Mouse (Mus musculus) intestine, embryonic 16.5 days (tissue): ENCODE results near the gene Dhfr. TPM values are rescaled to one million over a fixed set of nuclear protein-coding genes. Genes with fewer than 3 reads are reported as not detected.

Experiments
- ATAC-seq: fragments of 200-750 bp; cut with Nextera tagmentation; 2 replicates; pipeline ENCODE4 v1.8.0; 2017; ENCODE audit warnings: moderate TSS enrichment, moderate library complexity
- H3K27ac ChIP-seq: fragments of 300-500 bp; sonication (generic); 2 replicates; pipeline ENCODE4 v1.5.1; 2014; ENCODE audit warnings: mild to moderate bottlenecking, low read length
- H3K27me3 ChIP-seq: fragments of 300-500 bp; sonication (generic); replicated peaks from 2 replicates; pipeline ENCODE4 v1.6.1; 2014; ENCODE audit warnings: low read length, control low read depth, mixed read lengths; ENCODE audit not compliant: control insufficient read depth, insufficient read depth
- H3K36me3 ChIP-seq: fragments of 300-500 bp; sonication (generic); 2 replicates; pipeline ENCODE4 v1.6.1; 2014; ENCODE audit warnings: low read length, control low read depth; ENCODE audit not compliant: control insufficient read depth, insufficient read depth
- H3K4me1 ChIP-seq: fragments of 300-500 bp; sonication (generic); 2 replicates; pipeline ENCODE4 v1.6.1; 2014; ENCODE audit warnings: low read length, control low read depth, mixed read lengths; ENCODE audit not compliant: control insufficient read depth, insufficient read depth
- H3K4me2 ChIP-seq: fragments of 300-500 bp; sonication (generic); 2 replicates; pipeline ENCODE4 v1.6.1; 2014; ENCODE audit warnings: low read depth, low read length, control low read depth
- H3K4me3 ChIP-seq: fragments of 300-500 bp; sonication (generic); 2 replicates; pipeline ENCODE4 v1.5.1; 2014; ENCODE audit warnings: mild to moderate bottlenecking, low read length
- H3K9ac ChIP-seq: fragments of 300-500 bp; sonication (generic); 2 replicates; pipeline ENCODE4 v1.6.1; 2014; ENCODE audit warnings: low read depth, low read length
- H3K9me3 ChIP-seq: fragments of 300-500 bp; sonication (generic); 2 replicates; pipeline ENCODE4 v1.6.1; 2016; ENCODE audit warnings: low read length, control low read depth; ENCODE audit not compliant: control insufficient read depth
- WGBS: fragments of 180-500 bp; shearing (Covaris S2); extraction: QIAGEN DNeasy Blood & Tissue Kit; methylation state at CpG from one replicate; pipeline ENCODE4 v1.1.7; 2014; 5-methylcytosine and 5-hydroxymethylcytosine counted together
- polyA plus RNA-seq: library from polyadenylated mRNA; unstranded; fragments of >200 nt; fragmentation: Nextera tagmentation; extraction: Ambion mirVana; gene quantifications from 2 replicates; pipeline ENCODE4 v1.2.1, GENCODE M21; 2015

Dhfr gene
- polyA plus RNA-seq, 1 experiment from 2014 or later, result 17.8 TPM

DNA sequence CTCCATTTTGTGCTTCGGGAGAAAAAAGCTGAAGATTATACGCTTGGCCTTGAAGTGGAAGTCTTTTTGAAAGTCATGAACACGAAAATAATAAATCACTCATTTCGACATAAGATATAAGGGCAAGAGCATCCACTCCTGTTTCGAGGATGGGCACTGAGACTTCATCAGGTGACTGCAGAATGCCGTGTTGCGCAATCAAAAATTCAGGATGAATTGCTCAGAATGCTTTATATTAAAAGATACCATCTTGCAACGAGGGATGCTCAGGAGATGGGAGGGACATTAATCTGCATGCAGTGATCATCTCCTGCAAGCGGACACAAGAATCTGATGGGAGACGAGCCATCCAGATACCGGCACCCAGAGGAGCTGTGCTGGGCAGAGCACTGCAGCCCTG is 65.1 kb downstream of the Dhfr start:
- WGBS, result 83% methylated on average over 11 of the region's 11 CpGs
- Histone ChIP-seq H3K36me3 (no peaks in the 10 kb centered on the region), H3K4me2 (no peak overlapping the region), H3K4me3 (no peak overlapping the region), H3K27ac (no peak overlapping the region), H3K9ac (no peak overlapping the region), H3K27me3 (peaks cover 8% of the 10 kb centered on the region), H3K9me3 (no peaks in the 10 kb centered on the region), H3K4me1 (no peaks in the 10 kb centered on the region)
- no peak for ATAC-seq

DNA sequence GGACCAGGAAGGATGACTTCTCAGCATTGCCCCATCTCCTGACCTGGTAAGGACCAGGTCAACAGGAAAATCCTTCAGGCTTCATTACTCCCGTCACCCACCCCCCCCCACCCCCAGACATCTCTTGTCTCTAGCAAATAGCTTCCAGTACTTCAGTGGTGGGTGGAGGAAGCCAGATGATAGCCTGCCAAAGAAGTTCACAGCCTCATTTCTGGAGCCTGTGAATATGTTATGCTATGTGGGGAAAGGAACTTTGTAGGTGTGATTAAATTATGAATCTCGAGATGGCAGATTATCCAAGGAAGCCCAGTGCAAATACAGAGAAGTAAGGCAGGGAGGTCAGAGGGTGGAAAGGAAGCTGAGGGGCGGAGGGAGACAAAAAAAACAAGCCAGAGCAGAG is 69.2 kb downstream of the Dhfr start:
- H3K4me3 ChIP-seq, result no peak overlapping the region
- no peak overlapping the region for H3K27ac ChIP-seq
- H3K4me1 ChIP-seq, result peaks cover 18% of the 10 kb centered on the region
- H3K9me3 ChIP-seq, result no peaks in the 10 kb centered on the region
- H3K27me3 ChIP-seq, result peaks cover 46% of the 10 kb centered on the region
- no peaks in the 10 kb centered on the region for H3K36me3 ChIP-seq
- ATAC-seq, result no peak
- H3K4me2 ChIP-seq, result no peak overlapping the region
- 48% methylated on average over 3 of the region's 3 CpGs for WGBS
- H3K9ac ChIP-seq, result no peak overlapping the region

DNA sequence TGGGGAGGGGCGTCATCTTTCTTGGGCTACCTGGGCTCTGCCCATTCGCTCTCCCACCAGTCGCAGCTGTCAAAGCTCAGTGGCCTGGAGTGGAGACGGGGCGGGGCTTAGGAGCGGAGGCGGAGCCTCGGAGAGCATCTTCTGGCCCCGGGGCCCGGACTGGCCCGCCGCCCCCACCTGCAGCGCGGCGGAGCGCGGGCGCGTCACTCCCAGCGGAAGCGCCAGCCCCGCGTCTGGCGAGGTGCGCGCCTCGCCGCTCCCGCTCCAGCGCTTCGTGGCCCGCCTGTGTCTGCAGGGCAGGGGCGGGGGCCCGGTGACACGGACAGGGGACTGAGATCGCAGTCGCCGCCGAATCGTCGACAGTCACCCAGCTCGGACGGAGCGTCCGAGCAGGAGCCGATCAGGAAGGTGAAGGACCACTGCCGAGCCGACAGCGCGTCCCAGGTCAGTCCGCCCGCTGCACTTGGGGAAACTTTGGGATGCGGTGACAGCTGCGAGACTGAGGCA is 71.3 kb downstream of the Dhfr start, which contains the start of gene Ankrd34b:
Gene Ankrd34b (plus strand): TSS at position 139 of the 507 bp plus-strand sequence.
- Histone ChIP-seq H3K36me3 (no peaks in the 10 kb centered on the region), H3K4me1 (peaks cover 18% of the 10 kb centered on the region), H3K4me2 (peak within 1 kb of the TSS; percentile 99), H3K4me3 (peak within 1 kb of the TSS; percentile 60), H3K27me3 (peaks cover 46% of the 10 kb centered on the region), H3K27ac (no peak within 1 kb of the TSS), H3K9ac (peak within 1 kb of the TSS; percentile 56), H3K9me3 (no peaks in the 10 kb centered on the region)
- under 1% methylated on average over 51 of the region's 54 CpGs for WGBS
- peak; percentile 80 for ATAC-seq

DNA sequence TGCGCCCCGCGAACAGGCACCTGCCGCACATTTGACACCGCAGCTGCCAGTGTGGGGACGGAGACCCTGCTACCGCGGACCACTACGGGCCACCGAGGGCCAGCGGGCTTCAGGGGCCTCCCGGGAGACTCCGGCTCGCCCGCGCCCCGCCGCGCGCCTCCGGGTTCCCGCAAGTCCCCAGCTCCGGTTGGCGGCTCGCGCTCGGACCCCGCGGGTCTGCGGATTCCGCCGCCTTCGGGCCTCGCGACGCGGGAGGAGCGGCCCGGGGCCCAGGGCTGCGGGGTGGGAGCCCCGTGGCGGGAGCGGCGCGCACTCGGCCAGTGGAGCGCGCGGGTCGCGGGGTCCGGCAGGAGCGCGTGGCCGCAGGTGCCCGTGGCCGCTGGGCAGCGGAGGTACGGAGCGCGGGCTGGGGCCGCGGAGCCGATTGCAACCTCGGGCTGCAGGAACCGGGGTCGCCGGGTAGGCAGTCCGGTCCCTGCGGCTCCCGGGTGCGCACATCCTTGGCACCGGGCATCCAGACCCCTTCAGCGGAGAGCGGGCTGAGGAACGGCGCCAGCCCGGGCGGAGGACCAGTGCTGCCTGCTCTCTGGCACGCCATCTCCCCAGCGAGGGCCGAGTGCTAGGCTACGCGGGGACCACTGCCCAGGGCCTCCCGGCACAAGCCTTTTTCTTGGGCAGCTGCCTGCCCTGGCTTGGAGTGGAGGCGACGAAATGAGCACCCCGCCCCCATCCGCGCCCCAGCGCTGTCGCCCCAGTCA is 71.9 kb downstream of the Dhfr start:
- peaks cover 18% of the 10 kb centered on the region for H3K4me1 ChIP-seq
- ATAC-seq, result peak; percentile 28; the same call in 1 of the 2 replicates
- H3K27ac ChIP-seq, result no peak overlapping the region
- under 1% methylated on average over 87 of the region's 92 CpGs for WGBS
- peak overlapping the region; percentile 60 for H3K4me3 ChIP-seq
- H3K9ac ChIP-seq, result peak overlapping the region; percentile 56
- H3K4me2 ChIP-seq, result peak overlapping the region; percentile 99
- peaks cover 46% of the 10 kb centered on the region for H3K27me3 ChIP-seq
- no peaks in the 10 kb centered on the region for H3K36me3 ChIP-seq
- H3K9me3 ChIP-seq, result no peaks in the 10 kb centered on the region

DNA sequence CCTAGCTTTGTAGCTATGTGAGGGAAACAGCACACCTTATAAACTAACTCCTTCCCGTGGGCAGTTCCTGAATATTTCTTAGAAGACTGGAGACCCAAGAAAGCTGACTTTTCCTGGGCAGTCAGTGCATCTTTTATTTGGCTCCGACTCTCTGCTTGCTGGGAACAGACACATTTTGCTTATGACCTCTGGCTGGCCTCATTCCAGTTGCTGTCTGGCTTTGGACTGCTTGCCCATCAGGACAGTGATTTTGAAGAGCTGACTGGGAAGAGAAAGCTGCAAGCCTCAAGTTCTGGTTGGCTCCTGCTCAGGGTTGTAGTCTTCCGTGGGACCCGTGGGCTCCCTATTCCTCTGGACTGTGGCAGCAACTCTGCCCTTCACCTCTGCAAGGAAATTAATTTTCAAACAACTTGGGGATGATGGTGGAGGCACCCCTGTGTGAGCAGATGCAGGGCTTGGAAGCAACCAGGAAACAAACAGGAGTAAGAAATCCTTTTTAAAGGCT is 72.9 kb downstream of the Dhfr start:
- Histone ChIP-seq H3K36me3 (no peaks in the 10 kb centered on the region), H3K9ac (no peak overlapping the region), H3K4me2 (no peak overlapping the region), H3K9me3 (no peaks in the 10 kb centered on the region), H3K27me3 (peaks cover 46% of the 10 kb centered on the region), H3K27ac (no peak overlapping the region), H3K4me1 (peaks cover 18% of the 10 kb centered on the region), H3K4me3 (no peak overlapping the region)
- no peak for ATAC-seq
- 34% methylated on average over 4 of the region's 4 CpGs for WGBS

Other genes starting within 250 kb of the Dhfr start
- gene Rasgrf2, start 223.1 kb upstream of the Dhfr start, polyA plus RNA-seq, result 3.2 and 4.1 TPM in 2 replicates
- 0.40 and 0.65 TPM in 2 replicates for gene Gm20379, start 48.7 kb upstream of the Dhfr start, polyA plus RNA-seq
- 16.4 and 17.1 TPM in 2 replicates for gene Msh3, start 277 bp downstream of the Dhfr start, polyA plus RNA-seq
- gene Ankrd34b, start 71.2 kb downstream of the Dhfr start, polyA plus RNA-seq, result 0.10 and 0.20 TPM in 2 replicates
- not detected in 2 replicates for gene Fam151b, start 129.3 kb downstream of the Dhfr start, polyA plus RNA-seq
- 5.5 and 6.3 TPM in 2 replicates for gene Zfyve16, start 176.1 kb downstream of the Dhfr start, polyA plus RNA-seq
- gene Spz1, start 221.4 kb downstream of the Dhfr start, polyA plus RNA-seq, result not detected in 2 replicates